Mouse (Mus musculus) T-helper 1 cell (primary cell): ENCODE results near the gene Lrrc4c.

Experiments used
- in situ Hi-C: fragments of 300-600 bp; cut with MboI, MseI; formaldehyde crosslinking; loops from one replicate; pipeline ENCODE4 v1.15.1; 2025; ENCODE audit warnings: high pct_unique_total_duplicates

The Lrrc4c gene

GRCm38 (mm10) chr2:96853797-96854196, 535.8 kb downstream of the Lrrc4c start:
- in situ Hi-C loops, result no loop called here

- in situ Hi-C loops, result no loop called here
These were observed 558.1 kb downstream of the Lrrc4c start for GRCm38 (mm10) chr2:96876062-96876461.

- in situ Hi-C loops, result no loop called here
These were observed 631.6 kb downstream of the Lrrc4c start for GRCm38 (mm10) chr2:96949531-96949930.

- in situ Hi-C loops, result no loop called here
These were observed 681.6 kb downstream of the Lrrc4c start for GRCm38 (mm10) chr2:96999521-96999920.

- in situ Hi-C loops, result no loop called here
These were observed 700.4 kb downstream of the Lrrc4c start for GRCm38 (mm10) chr2:97018319-97018718.

GRCm38 (mm10) chr2:97026991-97027390, 709.0 kb downstream of the Lrrc4c start:
- in situ Hi-C loops, result no loop called here

- in situ Hi-C loops, result no loop called here
These were observed 709.6 kb downstream of the Lrrc4c start for GRCm38 (mm10) chr2:97027585-97027984.

GRCm38 (mm10) chr2:97036401-97036800, 718.4 kb downstream of the Lrrc4c start:
- in situ Hi-C loops, result no loop called here

- in situ Hi-C loops, result no loop called here
These were observed 719.2 kb downstream of the Lrrc4c start for GRCm38 (mm10) chr2:97037024-97037814.

- in situ Hi-C loops, result no loop called here
These were observed 726.0 kb downstream of the Lrrc4c start for GRCm38 (mm10) chr2:97044016-97044415.

GRCm38 (mm10) chr2:97045628-97046027, 727.7 kb downstream of the Lrrc4c start:
- in situ Hi-C loops, result no loop called here

GRCm38 (mm10) chr2:97080156-97080555, 762.2 kb downstream of the Lrrc4c start:
- in situ Hi-C loops, result no loop called here

- in situ Hi-C loops, result no loop called here
These were observed 780.0 kb downstream of the Lrrc4c start for GRCm38 (mm10) chr2:97097965-97098364.

- in situ Hi-C loops, result no loop called here
These were observed 785.6 kb downstream of the Lrrc4c start for GRCm38 (mm10) chr2:97103398-97104162.

- in situ Hi-C loops, result no loop called here
These were observed 806.3 kb downstream of the Lrrc4c start for GRCm38 (mm10) chr2:97124246-97124645.

GRCm38 (mm10) chr2:97138454-97138853, 820.5 kb downstream of the Lrrc4c start:
- in situ Hi-C loops, result no loop called here

GRCm38 (mm10) chr2:97151626-97152194, 833.7 kb downstream of the Lrrc4c start:
- in situ Hi-C loops, result no loop called here

GRCm38 (mm10) chr2:97165745-97166144, 847.8 kb downstream of the Lrrc4c start:
- in situ Hi-C loops, result no loop called here

GRCm38 (mm10) chr2:97178399-97178798, 860.4 kb downstream of the Lrrc4c start:
- in situ Hi-C loops, result no loop called here

GRCm38 (mm10) chr2:97196968-97197606, 879.1 kb downstream of the Lrrc4c start:
- in situ Hi-C loops, result no loop called here

GRCm38 (mm10) chr2:97232966-97233365, 915.0 kb downstream of the Lrrc4c start:
- in situ Hi-C loops, result no loop called here

- in situ Hi-C loops, result no loop called here
These were observed 916.1 kb downstream of the Lrrc4c start for GRCm38 (mm10) chr2:97234074-97234473.
